Mouse (Mus musculus): ENCODE data around the gene Krt90.

- TF ChIP-seq CTCF (conservative IDR thresholded peaks at IDR 0.05; ENCODE audit: insufficient read depth, insufficient read length, low read depth, low read length) (peak; percentile 93), POLR2A (IDR thresholded peaks at IDR 0.05; ENCODE audit: low read depth, low read length) (no peak)
These were observed 43.0 kb downstream of the Krt90 start for GRCm38 (mm10) chr15:101519792-101520191.

Data from kidney, adult 2 months (tissue).